Mouse (Mus musculus): ENCODE data around the gene Ttc30a1. TPM values are rescaled to one million over a fixed set of nuclear protein-coding genes. Genes with fewer than 3 reads are reported as not detected.

Ttc30a1 gene
- total RNA-seq, 2 experiments from 2014 or later, result 3.1 to 3.3 TPM

GRCm38 (mm10) chr2:75930941-75931340, 50.8 kb downstream of the Ttc30a1 start:
- no peak for DNase-seq

GRCm38 (mm10) chr2:75929786-75930444, 51.9 kb downstream of the Ttc30a1 start:
- DNase-seq, result no peak

- DNase-seq, result no peak
Measured at GRCm38 (mm10) chr2:75929141-75929540, 52.6 kb downstream of the Ttc30a1 start.

Other genes starting within 250 kb of the Ttc30a1 start
- gene Agps, start 149.8 kb downstream of the Ttc30a1 start, total RNA-seq (2021), result 10 to 100 TPM; 32.4 to 33.7 TPM
- gene Ttc30b, start 43.4 kb downstream of the Ttc30a1 start, total RNA-seq (2021), result 10 to 100 TPM; 11.1 to 13.7 TPM
- gene Ttc30a2, start 3.8 kb downstream of the Ttc30a1 start, total RNA-seq (2021), result 1 to 10 TPM; 2.0 to 2.1 TPM

All from heart, adult 18-20 months (tissue).